Mouse (Mus musculus) 3T3-L1 (cell line): ENCODE measurements around the gene Otor.

ENCODE experiments used
- DNase-seq: peaks from one replicate; pipeline ENCODE4 v3.0.0-alpha.2; 2015; ENCODE audit warnings: low read depth, low spot score

Gene Otor

DNA sequence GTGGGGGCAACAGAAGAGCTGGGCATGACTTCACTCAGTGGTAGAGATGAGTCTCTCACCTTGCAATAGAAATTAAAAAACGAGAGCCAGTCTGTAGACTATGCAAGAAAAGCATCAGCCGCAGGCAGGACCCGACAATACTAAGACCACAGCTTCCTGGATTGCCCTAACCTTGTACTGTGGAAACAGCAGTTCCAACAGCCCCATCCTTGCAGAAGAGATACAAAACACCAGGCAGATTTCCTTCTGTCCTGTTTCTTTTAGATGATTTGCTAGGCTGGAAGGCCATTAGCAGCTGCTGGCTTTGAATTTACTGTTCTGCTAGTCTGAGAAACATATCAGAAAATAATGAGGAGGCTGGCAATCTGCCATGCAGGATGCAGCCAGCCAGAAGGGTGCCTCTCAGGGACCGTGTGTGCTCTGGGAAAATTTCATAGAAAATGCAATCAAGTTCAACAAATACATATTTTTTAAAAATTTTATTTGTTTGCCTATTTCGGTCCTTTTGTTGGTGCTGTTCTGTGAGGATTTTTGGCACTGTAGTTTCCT lies 52.9 kb downstream of the Otor start:
- DNase-seq: no peak
